Mouse (Mus musculus) megakaryocyte, embryonic 14.5 days (primary cell): Measurements from ENCODE around the gene Rcor1.

Source experiments
- FLI1 ChIP-seq: IDR thresholded peaks from 2 replicates; pipeline ENCODE4 v1.6.1; 2012; ENCODE audit warnings: low read length, inconsistent platforms, mixed read lengths
- GATA1 ChIP-seq: IDR thresholded peaks from 3 replicates; pipeline ENCODE4 v1.6.1; 2012; ENCODE audit warnings: mixed read lengths, low read length, inconsistent platforms, borderline replicate concordance

DNA sequence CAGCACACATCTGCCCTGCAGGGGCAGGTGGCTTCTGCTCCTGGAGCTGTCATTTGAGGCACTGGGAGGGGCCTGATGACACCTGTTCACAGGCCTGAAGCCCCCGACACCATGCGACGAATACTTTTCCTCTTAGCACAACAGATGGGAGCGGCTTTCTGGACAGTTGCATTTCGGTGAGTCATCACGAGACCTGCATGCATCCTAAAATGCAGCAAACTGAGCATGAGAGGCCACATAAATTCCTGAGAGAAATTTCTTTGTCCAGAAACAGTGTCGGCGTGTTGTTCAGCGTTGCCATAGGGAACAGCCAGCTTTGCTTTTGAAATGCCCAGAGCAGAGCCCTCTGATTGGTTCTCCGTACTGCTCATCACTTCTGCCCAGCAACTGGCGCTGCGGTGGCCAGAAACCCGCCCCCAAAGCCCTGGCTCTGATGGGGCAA, 125.2 kb downstream of the Rcor1 start:
- TF ChIP-seq GATA1: no peak
- TF ChIP-seq FLI1: no peak
